Mouse (Mus musculus) limb, embryonic 14.5 days (tissue): ENCODE measurements at regions not wholly inside any gene's neighbourhood (a gene's known extent, or its start where the extent isn't known, plus 50 kb on each side); places are given as distances from the start of the nearest gene placed in this dataset.

Source experiments
- ATAC-seq: fragments of 200-750 bp; cut with Nextera tagmentation; 2 replicates; pipeline ENCODE4 v1.8.0; 2017; ENCODE audit warnings: low read depth, moderate number of reproducible peaks, moderate TSS enrichment; ENCODE audit not compliant: low FRiP score
- DNase-seq: peaks from one replicate; pipeline ENCODE4 v3.0.0-alpha.2; 2015; ENCODE audit warnings: low spot score
- H3K27ac ChIP-seq: fragments of 300-500 bp; sonication (generic); replicated peaks from 2 replicates; pipeline ENCODE4 v1.5.1; 2014; ENCODE audit warnings: low read depth, mild to moderate bottlenecking, low read length, moderate library complexity, mixed read lengths
- H3K27me3 ChIP-seq: fragments of 300-500 bp; sonication (generic); 2 replicates; pipeline ENCODE4 v1.6.1; 2014; ENCODE audit warnings: low read length, mixed read lengths; ENCODE audit not compliant: control insufficient read depth, insufficient read depth
- H3K36me3 ChIP-seq: fragments of 300-500 bp; sonication (generic); 2 replicates; pipeline ENCODE4 v1.6.1; 2014; ENCODE audit warnings: mild to moderate bottlenecking, low read length, moderate library complexity, mixed read lengths; ENCODE audit not compliant: control insufficient read depth, insufficient read depth
- H3K4me1 ChIP-seq: fragments of 300-500 bp; sonication (generic); 2 replicates; pipeline ENCODE4 v1.6.1; 2014; ENCODE audit warnings: antibody characterized with exemption, low read length, mixed read lengths; ENCODE audit not compliant: control insufficient read depth, insufficient read depth
- H3K4me2 ChIP-seq: fragments of 300-500 bp; sonication (generic); replicated peaks from 2 replicates; pipeline ENCODE4 v1.6.1; 2014; ENCODE audit warnings: low read depth, mild to moderate bottlenecking, low read length, moderate library complexity; ENCODE audit not compliant: severe bottlenecking
- H3K4me3 ChIP-seq: fragments of 300-500 bp; sonication (generic); replicated peaks from 2 replicates; pipeline ENCODE4 v1.5.1; 2014; ENCODE audit warnings: low read length
- H3K9ac ChIP-seq: fragments of 300-500 bp; sonication (generic); 2 replicates; pipeline ENCODE4 v1.6.1; 2014; ENCODE audit warnings: mild to moderate bottlenecking, low read depth, low read length, moderate library complexity; ENCODE audit not compliant: severe bottlenecking
- H3K9me3 ChIP-seq: fragments of 300-500 bp; sonication (generic); 2 replicates; pipeline ENCODE4 v1.6.1; 2016; ENCODE audit warnings: low read length; ENCODE audit not compliant: control insufficient read depth
- POLR2A ChIP-seq: fragments of 200-500 bp; IDR thresholded peaks from 2 replicates; pipeline ENCODE4 v1.8.0; 2012; ENCODE audit warnings: inconsistent platforms, mild to moderate bottlenecking, moderate library complexity, borderline replicate concordance; ENCODE audit not compliant: insufficient read depth, insufficient read length; ENCODE audit errors: extremely low read depth
- WGBS: fragments of 180-500 bp; shearing (Covaris S2); extraction: QIAGEN DNeasy Blood & Tissue Kit; methylation state at CpG from one replicate; pipeline ENCODE4 v1.1.7; 2014; 5-methylcytosine and 5-hydroxymethylcytosine counted together

GRCm38 (mm10) chr2:79130660-79131059, 124.6 kb upstream of the Itga4 start:
- Histone ChIP-seq H3K4me1 (no peaks in the 10 kb centered on the region), H3K36me3 (no peaks in the 10 kb centered on the region), H3K9me3 (no peaks in the 10 kb centered on the region), H3K27me3 (no peaks in the 10 kb centered on the region), H3K9ac (no peak overlapping the region), H3K4me3 (no peak overlapping the region), H3K4me2 (no peak overlapping the region), H3K27ac (no peak overlapping the region)
- ATAC-seq (no peak), DNase-seq (no peak)
- no peak for TF ChIP-seq POLR2A
- WGBS, result 91% methylated on average over 7 of the region's 7 CpGs

GRCm38 (mm10) chr2:79131235-79131634, 124.0 kb upstream of the Itga4 start:
- no peak for TF ChIP-seq POLR2A
- no peaks in the 10 kb centered on the region for H3K9me3 ChIP-seq
- H3K27me3 ChIP-seq, result no peaks in the 10 kb centered on the region
- no peak overlapping the region for H3K4me2 ChIP-seq
- DNase-seq (no peak), ATAC-seq (no peak)
- H3K36me3 ChIP-seq, result no peaks in the 10 kb centered on the region
- no peak overlapping the region for H3K9ac ChIP-seq
- H3K4me3 ChIP-seq, result no peak overlapping the region
- no peaks in the 10 kb centered on the region for H3K4me1 ChIP-seq
- 69% methylated on average over 2 of the region's 2 CpGs for WGBS
- H3K27ac ChIP-seq, result no peak overlapping the region

DNA sequence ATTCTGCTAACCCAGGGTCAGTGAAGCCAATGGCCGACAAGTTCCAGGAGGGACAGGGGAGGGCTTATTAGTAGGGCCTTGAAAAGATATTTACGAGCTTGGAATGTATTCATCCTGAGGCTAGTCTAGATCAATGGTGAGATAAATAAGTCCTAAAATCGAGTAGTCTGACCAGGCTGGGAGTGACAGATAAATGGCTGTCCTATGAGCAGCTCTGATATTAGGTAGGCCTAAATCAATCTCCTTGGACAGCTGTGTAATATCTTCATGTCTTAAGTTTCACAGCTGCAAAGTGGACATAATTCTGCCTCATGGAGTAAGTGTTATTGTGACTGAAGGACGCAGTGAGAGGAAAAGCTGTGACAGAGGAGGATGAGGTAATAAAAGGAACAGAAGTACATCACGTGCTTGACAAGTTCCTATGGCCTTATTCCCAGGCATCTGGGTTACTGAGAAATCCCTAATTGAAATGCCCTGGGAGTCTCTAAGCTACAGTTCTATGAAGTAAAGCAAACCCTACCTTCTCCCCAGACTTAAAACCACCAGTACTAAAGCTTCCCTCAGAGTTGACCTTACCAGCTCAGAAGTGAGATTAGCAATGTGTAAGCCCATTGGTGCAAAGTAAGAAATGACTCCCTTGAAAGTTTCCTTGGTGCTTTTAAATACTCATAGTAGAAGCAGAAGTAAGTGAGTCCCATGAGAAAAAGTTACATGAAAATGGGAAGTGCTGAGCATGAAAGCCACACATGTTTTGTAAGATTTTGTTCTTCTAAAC, 123.3 kb upstream of the Itga4 start:
- Histone ChIP-seq H3K9ac (no peak overlapping the region), H3K4me1 (no peaks in the 10 kb centered on the region), H3K36me3 (no peaks in the 10 kb centered on the region), H3K27me3 (no peaks in the 10 kb centered on the region), H3K27ac (no peak overlapping the region), H3K4me2 (no peak overlapping the region), H3K4me3 (no peak overlapping the region), H3K9me3 (no peaks in the 10 kb centered on the region)
- TF ChIP-seq POLR2A, result no peak
- ATAC-seq (no peak), DNase-seq (no peak)
- WGBS, result 32% methylated on average over 5 of the region's 5 CpGs

DNA sequence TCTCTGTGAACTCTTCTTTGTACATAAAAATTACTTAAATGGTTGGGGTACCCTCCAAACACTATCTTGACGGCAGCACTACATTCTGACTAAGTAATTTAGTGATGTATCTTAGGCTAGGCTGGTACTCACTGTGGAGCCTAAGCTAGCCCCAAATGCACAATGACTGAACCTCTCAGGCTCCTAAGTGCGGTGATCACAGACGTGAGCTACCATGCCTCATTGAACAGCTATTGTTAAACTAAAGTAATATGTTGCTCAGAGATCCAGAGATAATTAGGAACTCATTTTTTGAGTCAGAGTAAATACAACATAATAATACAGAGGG, 122.7 kb upstream of the Itga4 start:
- H3K27me3 ChIP-seq, result no peaks in the 10 kb centered on the region
- 87% methylated on average over 3 of the region's 3 CpGs for WGBS
- H3K27ac ChIP-seq, result no peak overlapping the region
- TF ChIP-seq POLR2A, result no peak
- H3K4me1 ChIP-seq, result no peaks in the 10 kb centered on the region
- no peaks in the 10 kb centered on the region for H3K36me3 ChIP-seq
- ATAC-seq (no peak), DNase-seq (no peak)
- H3K9ac ChIP-seq, result no peak overlapping the region
- H3K4me2 ChIP-seq, result no peak overlapping the region
- no peak overlapping the region for H3K4me3 ChIP-seq
- no peaks in the 10 kb centered on the region for H3K9me3 ChIP-seq

DNA sequence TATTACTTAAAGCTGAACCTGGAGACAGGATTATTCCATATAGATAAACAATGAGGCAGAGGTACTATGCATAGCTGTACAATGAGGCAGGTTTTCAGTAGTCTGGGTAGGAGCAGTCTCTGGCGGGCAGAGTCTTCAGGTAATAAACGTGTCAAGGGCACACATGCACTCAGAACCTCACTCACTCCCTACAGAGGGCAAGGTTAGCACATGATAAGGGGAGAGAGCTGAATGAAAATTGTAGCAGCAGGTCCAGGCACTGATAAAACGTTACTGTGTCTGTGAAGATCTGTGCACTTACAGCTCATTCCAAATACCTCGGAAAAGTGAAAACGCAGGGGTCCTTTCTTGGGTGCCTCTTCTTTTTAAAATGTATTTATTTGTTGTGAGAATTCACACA, 120.9 kb upstream of the Itga4 start:
- ATAC-seq, result no peak
- 77% methylated on average over 5 of the region's 5 CpGs for WGBS
- H3K9ac ChIP-seq, result no peak overlapping the region

More for the DNA sequence above, 120.9 kb upstream of the Itga4 start:
- Histone ChIP-seq H3K27me3 (no peaks in the 10 kb centered on the region), H3K27ac (no peak overlapping the region), H3K36me3 (no peaks in the 10 kb centered on the region), H3K9me3 (no peaks in the 10 kb centered on the region), H3K4me3 (no peak overlapping the region), H3K4me2 (no peak overlapping the region), H3K4me1 (no peaks in the 10 kb centered on the region)
- no peak for DNase-seq
- TF ChIP-seq POLR2A, result no peak
